Mouse (Mus musculus) embryonic facial prominence, embryonic 13.5 days (tissue): Measurements from ENCODE around the gene Col8a2. TPM values are rescaled to one million over a fixed set of nuclear protein-coding genes. Genes with fewer than 3 reads are reported as not detected.

Source experiments
- ATAC-seq: fragments of 200-750 bp; cut with Nextera tagmentation; 2 replicates; pipeline ENCODE4 v1.8.0; 2017; ENCODE audit warnings: low read depth; ENCODE audit not compliant: insufficient number of reproducible peaks, insufficient read depth, low FRiP score, low TSS enrichment
- H3K27ac ChIP-seq: fragments of 300-500 bp; sonication (generic); 2 replicates; pipeline ENCODE4 v1.5.1; 2015; ENCODE audit warnings: moderate library complexity, mild to moderate bottlenecking, inconsistent platforms
- H3K27me3 ChIP-seq: fragments of 300-500 bp; sonication (generic); 2 replicates; pipeline ENCODE4 v1.6.1; 2015; ENCODE audit warnings: mild to moderate bottlenecking, inconsistent platforms
- H3K36me3 ChIP-seq: fragments of 300-500 bp; sonication (generic); 2 replicates; pipeline ENCODE4 v1.6.1; 2015; ENCODE audit warnings: mild to moderate bottlenecking, inconsistent platforms
- H3K4me1 ChIP-seq: fragments of 300-500 bp; sonication (generic); 2 replicates; pipeline ENCODE4 v1.6.1; 2015; ENCODE audit warnings: inconsistent platforms
- H3K4me2 ChIP-seq: fragments of 300-500 bp; sonication (generic); 2 replicates; pipeline ENCODE4 v1.6.1; 2015; ENCODE audit warnings: moderate library complexity, mild to moderate bottlenecking, inconsistent platforms
- H3K4me3 ChIP-seq: fragments of 300-500 bp; sonication (generic); 2 replicates; pipeline ENCODE4 v1.5.1; 2015; ENCODE audit warnings: mild to moderate bottlenecking, inconsistent platforms
- H3K9ac ChIP-seq: fragments of 300-500 bp; sonication (generic); 2 replicates; pipeline ENCODE4 v1.6.1; 2015; ENCODE audit warnings: mild to moderate bottlenecking, inconsistent platforms
- H3K9me3 ChIP-seq: fragments of 300-500 bp; sonication (generic); 2 replicates; pipeline ENCODE4 v1.6.1; 2016; ENCODE audit warnings: inconsistent platforms
- WGBS: fragments of 180-500 bp; shearing (Covaris S2); methylation state at CpG from one replicate; pipeline ENCODE4 v1.1.7; 2015; ENCODE audit warnings: mixed read lengths; 5-methylcytosine and 5-hydroxymethylcytosine counted together
- polyA plus RNA-seq: library from polyadenylated mRNA; unstranded; fragments of >200 nt; fragmentation: Nextera tagmentation; extraction: Ambion mirVana; gene quantifications from 2 replicates; pipeline ENCODE4 v1.2.1, GENCODE M21; 2015

The Col8a2 gene
- polyA plus RNA-seq, 1 experiment from 2014 or later: 33.9 TPM

- no peaks in the 10 kb centered on the region for H3K9me3 ChIP-seq
- H3K27me3 ChIP-seq: no peaks in the 10 kb centered on the region
- H3K4me2 ChIP-seq: peak overlapping the region; percentile 78; the same call in 1 of the 2 replicates
- peak overlapping the region; percentile 92 for H3K27ac ChIP-seq
- ATAC-seq: no peak; the same call in 1 of the 2 replicates
- H3K36me3 ChIP-seq: peaks cover 8% of the 10 kb centered on the region; the same call in 1 of the 2 replicates
- 44% methylated on average over 7 of the region's 7 CpGs for WGBS
- no peak overlapping the region for H3K9ac ChIP-seq
- peaks cover 56% of the 10 kb centered on the region for H3K4me1 ChIP-seq
- peak overlapping the region; percentile 86; the same call in 1 of the 2 replicates for H3K4me3 ChIP-seq
These were observed 24.9 kb upstream of the Col8a2 start for GRCm38 (mm10) chr4:126261675-126262074.

- Histone ChIP-seq H3K9me3 (no peaks in the 10 kb centered on the region), H3K36me3 (peaks cover 8% of the 10 kb centered on the region; the same call in 1 of the 2 replicates), H3K27ac (peak within 1 kb of the TSS; percentile 92), H3K4me2 (peak within 1 kb of the TSS; percentile 78), H3K9ac (peak within 1 kb of the TSS; percentile 92), H3K4me3 (peak within 1 kb of the TSS; percentile 86), H3K27me3 (no peaks in the 10 kb centered on the region), H3K4me1 (peaks cover 51% of the 10 kb centered on the region)
- under 1% methylated on average over 46 of the region's 46 CpGs for WGBS
- ATAC-seq: peak; percentile 90
These were observed 24.3 kb upstream of the Col8a2 start, which contains the start of gene Trappc3 for GRCm38 (mm10) chr4:126262119-126262807. TSS of gene Trappc3 (plus strand) at chr4:126262325.

- H3K27ac ChIP-seq: no peak overlapping the region
- no peaks in the 10 kb centered on the region for H3K27me3 ChIP-seq
- H3K4me3 ChIP-seq: no peak overlapping the region
- ATAC-seq: no peak
- H3K4me2 ChIP-seq: no peak overlapping the region
- whole genome bisulfite sequencing: 78% methylated on average over 3 of the region's 3 CpGs
- H3K9ac ChIP-seq: no peak overlapping the region
- no peaks in the 10 kb centered on the region for H3K4me1 ChIP-seq
- no peaks in the 10 kb centered on the region for H3K9me3 ChIP-seq
- peaks cover 35% of the 10 kb centered on the region for H3K36me3 ChIP-seq
These were observed 17.3 kb upstream of the Col8a2 start for GRCm38 (mm10) chr4:126269292-126269691.

- H3K9ac ChIP-seq: no peak overlapping the region
- peaks cover 41% of the 10 kb centered on the region for H3K36me3 ChIP-seq
- H3K4me1 ChIP-seq: peaks cover 8% of the 10 kb centered on the region
- no peak overlapping the region for H3K4me2 ChIP-seq
- H3K9me3 ChIP-seq: no peaks in the 10 kb centered on the region
- WGBS: 74% methylated on average over 13 of the region's 13 CpGs
- H3K27me3 ChIP-seq: no peaks in the 10 kb centered on the region
- no peak for ATAC-seq
- H3K4me3 ChIP-seq: no peak overlapping the region
- no peak overlapping the region for H3K27ac ChIP-seq
These were observed 12.8 kb upstream of the Col8a2 start for GRCm38 (mm10) chr4:126273753-126274152.

GRCm38 (mm10) chr4:126275081-126275480 is 11.5 kb upstream of the Col8a2 start:
- H3K27me3 ChIP-seq: no peaks in the 10 kb centered on the region
- H3K36me3 ChIP-seq: peaks cover 41% of the 10 kb centered on the region
- no peak overlapping the region for H3K27ac ChIP-seq
- H3K4me1 ChIP-seq: peaks cover 19% of the 10 kb centered on the region
- no peak overlapping the region for H3K9ac ChIP-seq
- no peak overlapping the region for H3K4me2 ChIP-seq
- no peak overlapping the region for H3K4me3 ChIP-seq
- ATAC-seq: no peak
- H3K9me3 ChIP-seq: no peaks in the 10 kb centered on the region
- 92% methylated on average over 4 of the region's 4 CpGs for WGBS

- 86% methylated on average over 13 of the region's 13 CpGs for WGBS
- no peak overlapping the region for H3K4me3 ChIP-seq
- no peaks in the 10 kb centered on the region for H3K27me3 ChIP-seq
- no peaks in the 10 kb centered on the region for H3K9me3 ChIP-seq
- no peak overlapping the region for H3K27ac ChIP-seq
- no peak overlapping the region for H3K4me2 ChIP-seq
- no peak for ATAC-seq
- H3K4me1 ChIP-seq: peaks cover 20% of the 10 kb centered on the region
- H3K36me3 ChIP-seq: peaks cover 41% of the 10 kb centered on the region
- no peak overlapping the region for H3K9ac ChIP-seq
These were observed 10.9 kb upstream of the Col8a2 start for GRCm38 (mm10) chr4:126275681-126276131.

- Histone ChIP-seq H3K9ac (peak overlapping the region; percentile 49; the same call in 1 of the 2 replicates), H3K4me2 (peak overlapping the region; percentile 46), H3K36me3 (peaks cover 30% of the 10 kb centered on the region), H3K9me3 (no peaks in the 10 kb centered on the region), H3K4me3 (no peak overlapping the region), H3K27me3 (no peaks in the 10 kb centered on the region), H3K27ac (peak overlapping the region; percentile 92), H3K4me1 (peaks cover 37% of the 10 kb centered on the region)
- 3% methylated on average over 13 of the region's 13 CpGs for WGBS
- peak; percentile 41; the same call in 1 of the 2 replicates for ATAC-seq
These were observed 8.6 kb upstream of the Col8a2 start for GRCm38 (mm10) chr4:126277906-126278564.

- peak overlapping the region; percentile 49 for H3K9ac ChIP-seq
- ATAC-seq: peak; percentile 72
- H3K27ac ChIP-seq: peak overlapping the region; percentile 92
- H3K27me3 ChIP-seq: no peaks in the 10 kb centered on the region
- H3K36me3 ChIP-seq: peaks cover 25% of the 10 kb centered on the region
- peak overlapping the region; percentile 46 for H3K4me2 ChIP-seq
- H3K9me3 ChIP-seq: no peaks in the 10 kb centered on the region
- no peak overlapping the region for H3K4me3 ChIP-seq
- H3K4me1 ChIP-seq: peaks cover 37% of the 10 kb centered on the region
- 9% methylated on average over 9 of the region's 9 CpGs for WGBS
These were observed 8.1 kb upstream of the Col8a2 start for GRCm38 (mm10) chr4:126278565-126278915.

- 30% methylated on average over 9 of the region's 9 CpGs for WGBS
These were observed 7.6 kb upstream of the Col8a2 start for GRCm38 (mm10) chr4:126278961-126279360.

GRCm38 (mm10) chr4:126281706-126282105 is 4.9 kb upstream of the Col8a2 start:
- peaks cover 21% of the 10 kb centered on the region for H3K27me3 ChIP-seq
- peaks cover 45% of the 10 kb centered on the region for H3K4me1 ChIP-seq
- no peak for ATAC-seq
- H3K9ac ChIP-seq: no peak overlapping the region
- 0 out of 2 replicates have a peak, but pooled peaks cover 4% of the 10 kb centered on the region for H3K9me3 ChIP-seq
- H3K36me3 ChIP-seq: no peaks in the 10 kb centered on the region
- 22% methylated on average over 9 of the region's 9 CpGs for WGBS
- peak overlapping the region; percentile 41; the same call in 1 of the 2 replicates for H3K27ac ChIP-seq
- peak overlapping the region; percentile 24; the same call in 1 of the 2 replicates for H3K4me2 ChIP-seq
- no peak overlapping the region; the same call in 1 of the 2 replicates for H3K4me3 ChIP-seq

More at GRCm38 (mm10) chr4:126278961-126279360, 7.6 kb upstream of the Col8a2 start:
- Histone ChIP-seq H3K4me3 (no peak overlapping the region), H3K27me3 (peaks cover 2% of the 10 kb centered on the region; the same call in 1 of the 2 replicates), H3K4me2 (peak overlapping the region; percentile 46), H3K36me3 (peaks cover 21% of the 10 kb centered on the region), H3K4me1 (peaks cover 37% of the 10 kb centered on the region), H3K9ac (peak overlapping the region; percentile 49; the same call in 1 of the 2 replicates), H3K27ac (peak overlapping the region; percentile 92), H3K9me3 (no peaks in the 10 kb centered on the region)
- no peak for ATAC-seq

- Histone ChIP-seq H3K4me1 (peaks cover 56% of the 10 kb centered on the region), H3K9ac (no peak overlapping the region), H3K9me3 (0 out of 2 replicates have a peak, but pooled peaks cover 4% of the 10 kb centered on the region), H3K4me3 (no peak overlapping the region), H3K27me3 (peaks cover 40% of the 10 kb centered on the region), H3K36me3 (no peaks in the 10 kb centered on the region), H3K4me2 (no peak overlapping the region), H3K27ac (no peak overlapping the region)
- 92% methylated on average over 8 of the region's 8 CpGs for WGBS
- no peak for ATAC-seq
These were observed 3.0 kb upstream of the Col8a2 start for GRCm38 (mm10) chr4:126283582-126283981.
